Mouse (Mus musculus) cortical plate, adult 2 months (tissue): Measurements from ENCODE around the gene Tmem165. TPM values are rescaled to one million over a fixed set of nuclear protein-coding genes. Genes with fewer than 3 reads are reported as not detected.

Experiments used
- H3K27ac ChIP-seq: fragments of 200-500 bp; 2 replicates; pipeline ENCODE4 v1.5.1; 2012; ENCODE audit warnings: low read length, control low read depth, inconsistent platforms; ENCODE audit not compliant: insufficient read depth
- H3K4me1 ChIP-seq: fragments of 200-500 bp; 2 replicates; pipeline ENCODE4 v1.6.1; 2011; ENCODE audit warnings: low read length; ENCODE audit not compliant: control insufficient read depth, insufficient read depth
- H3K4me3 ChIP-seq: fragments of 200-500 bp; 2 replicates; pipeline ENCODE4 v1.5.1; 2011; ENCODE audit warnings: mild to moderate bottlenecking, low read length, control low read depth; ENCODE audit not compliant: insufficient read depth
- CTCF ChIP-seq: fragments of 200-500 bp; IDR thresholded peaks from 2 replicates; pipeline ENCODE4 v1.5.1; 2011; ENCODE audit warnings: mild to moderate bottlenecking, control low read depth, low read length; ENCODE audit not compliant: insufficient read depth; ENCODE audit errors: extremely low read depth
- POLR2A ChIP-seq: fragments of 200-500 bp; IDR thresholded peaks from 2 replicates; pipeline ENCODE4 v1.6.1; 2011; ENCODE audit warnings: mild to moderate bottlenecking, low read length, control low read depth; ENCODE audit not compliant: insufficient read depth; ENCODE audit errors: extremely low read depth
- polyA plus RNA-seq: library from polyadenylated mRNA; depleted of rRNA; stranded (reverse); fragments of >200 nt; gene quantifications from 2 replicates; pipeline ENCODE4 v1.2.3, GENCODE M21; 2012

Gene Tmem165
- polyA plus RNA-seq, 1 experiment = 38.1 TPM

DNA sequence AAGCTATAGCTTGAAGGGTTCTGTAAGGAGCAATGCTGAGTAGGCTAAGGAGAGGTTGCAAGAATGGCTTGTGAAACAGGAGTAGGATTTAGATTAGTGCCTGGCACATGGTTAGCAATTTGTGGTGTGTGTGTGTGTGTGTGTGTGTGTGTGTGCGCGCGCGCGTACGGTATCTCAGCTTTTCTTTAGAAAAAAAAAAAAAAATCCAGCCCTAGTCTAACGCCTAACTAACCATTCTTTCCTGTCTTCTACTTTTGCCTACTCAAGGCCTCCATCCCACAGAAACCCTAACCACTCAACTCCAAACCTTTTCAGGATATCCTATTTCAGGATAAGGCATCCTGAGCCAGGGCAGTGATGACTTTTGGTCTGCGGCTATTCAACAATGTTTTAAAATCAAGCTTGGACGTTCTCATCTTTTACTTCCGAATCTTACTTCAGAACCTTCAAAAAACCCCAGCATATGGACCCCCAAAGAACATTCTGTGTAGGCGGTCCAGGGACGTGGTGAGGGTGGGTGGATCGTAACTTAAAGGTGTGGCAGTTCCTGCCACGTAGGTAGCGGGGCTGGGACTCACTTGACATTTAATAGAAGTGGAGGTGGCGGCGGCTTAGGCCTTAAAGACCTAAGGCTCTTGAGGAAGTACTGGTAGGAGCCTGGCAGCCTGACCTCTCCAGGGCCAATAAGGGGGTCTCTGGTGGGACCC, 484 bp upstream of the Tmem165 start:
- H3K27ac ChIP-seq = 0 out of 2 replicates have a peak overlapping the region, but pooled peaks have one; percentile 20
- peak overlapping the region; percentile 49 for H3K4me3 ChIP-seq
- TF ChIP-seq CTCF = no peak
- no peak for TF ChIP-seq POLR2A

GRCm38 (mm10) chr5:76184286-76185080, 803 bp downstream of the Tmem165 start:
- H3K4me1 ChIP-seq = peaks cover 2% of the 10 kb centered on the region; the same call in 1 of the 2 replicates
- H3K4me3 ChIP-seq = peak overlapping the region; percentile 49
- peak overlapping the region; percentile 34; the same call in 1 of the 2 replicates for H3K27ac ChIP-seq
- TF ChIP-seq POLR2A = no peak
- TF ChIP-seq CTCF = no peak

More for the DNA sequence above, 484 bp upstream of the Tmem165 start:
- peaks cover 2% of the 10 kb centered on the region; the same call in 1 of the 2 replicates for H3K4me1 ChIP-seq

- Histone ChIP-seq H3K27ac (no peak overlapping the region), H3K4me1 (peaks cover 2% of the 10 kb centered on the region), H3K4me3 (no peak overlapping the region)
- TF ChIP-seq CTCF (no peak), POLR2A (no peak)
These were observed 4.2 kb downstream of the Tmem165 start for GRCm38 (mm10) chr5:76187885-76188284.

DNA sequence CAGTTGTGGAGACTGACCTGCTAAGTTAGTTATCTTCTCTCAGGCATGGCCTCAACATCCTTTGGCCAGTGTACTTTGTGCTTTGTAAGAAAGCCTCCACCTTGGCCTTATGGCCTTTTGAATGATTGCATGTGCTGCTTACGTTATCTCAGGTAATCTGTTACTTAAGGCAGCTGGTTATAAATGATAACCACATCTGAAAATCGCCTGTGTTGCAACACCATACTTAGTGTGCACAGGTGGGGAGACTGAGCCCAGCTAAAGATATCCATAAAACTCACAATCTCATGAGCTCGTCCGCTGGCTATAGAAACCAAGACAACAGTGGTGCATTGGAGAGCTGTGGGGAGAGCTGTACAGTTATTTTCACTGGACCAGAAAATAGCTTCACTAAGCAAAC, 6.9 kb downstream of the Tmem165 start:
- H3K4me3 ChIP-seq = no peak overlapping the region
- no peak for TF ChIP-seq CTCF
- H3K27ac ChIP-seq = no peak overlapping the region
- H3K4me1 ChIP-seq = peaks cover 1% of the 10 kb centered on the region; the same call in 1 of the 2 replicates

- TF ChIP-seq CTCF (no peak), POLR2A (no peak)
- Histone ChIP-seq H3K4me3 (no peak overlapping the region), H3K4me1 (peaks cover 1% of the 10 kb centered on the region; the same call in 1 of the 2 replicates), H3K27ac (no peak overlapping the region)
These were observed 9.4 kb downstream of the Tmem165 start for GRCm38 (mm10) chr5:76193075-76193474.

DNA sequence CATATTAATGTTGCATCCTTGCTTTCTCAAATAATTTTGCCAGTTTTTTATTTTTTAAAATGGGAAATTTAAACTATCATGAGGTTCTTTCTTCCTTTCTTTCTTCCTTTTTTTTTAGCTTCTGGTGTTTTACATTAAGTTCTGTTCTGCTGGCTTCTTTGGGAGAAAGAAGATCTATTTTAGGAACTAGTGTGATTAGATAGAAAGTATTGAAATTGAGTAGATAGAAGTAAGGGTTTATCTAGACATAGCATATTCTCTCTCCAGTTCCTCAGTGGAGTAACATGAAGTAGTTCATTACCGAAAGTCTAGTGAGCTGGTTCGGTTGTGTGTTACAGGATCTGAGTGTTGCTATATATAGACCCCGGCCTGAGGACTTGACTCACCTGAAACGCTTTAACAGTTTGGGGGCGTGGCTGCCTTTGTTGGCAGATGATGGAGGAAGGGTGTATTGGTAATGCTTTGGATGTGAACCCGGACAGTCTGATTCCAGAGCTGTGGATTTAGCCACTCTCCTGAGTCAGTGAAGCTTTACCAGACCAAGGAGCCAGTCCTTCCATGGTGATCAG, 10.8 kb downstream of the Tmem165 start:
- H3K4me3 ChIP-seq = no peak overlapping the region
- TF ChIP-seq CTCF (no peak), POLR2A (no peak)
- H3K27ac ChIP-seq = no peak overlapping the region
- H3K4me1 ChIP-seq = peaks cover 1% of the 10 kb centered on the region; the same call in 1 of the 2 replicates

GRCm38 (mm10) chr5:76199346-76199745, 15.7 kb downstream of the Tmem165 start:
- Histone ChIP-seq H3K27ac (no peak overlapping the region), H3K4me1 (0 out of 2 replicates have a peak, but pooled peaks cover 3% of the 10 kb centered on the region), H3K4me3 (no peak overlapping the region)
- TF ChIP-seq CTCF = no peak

DNA sequence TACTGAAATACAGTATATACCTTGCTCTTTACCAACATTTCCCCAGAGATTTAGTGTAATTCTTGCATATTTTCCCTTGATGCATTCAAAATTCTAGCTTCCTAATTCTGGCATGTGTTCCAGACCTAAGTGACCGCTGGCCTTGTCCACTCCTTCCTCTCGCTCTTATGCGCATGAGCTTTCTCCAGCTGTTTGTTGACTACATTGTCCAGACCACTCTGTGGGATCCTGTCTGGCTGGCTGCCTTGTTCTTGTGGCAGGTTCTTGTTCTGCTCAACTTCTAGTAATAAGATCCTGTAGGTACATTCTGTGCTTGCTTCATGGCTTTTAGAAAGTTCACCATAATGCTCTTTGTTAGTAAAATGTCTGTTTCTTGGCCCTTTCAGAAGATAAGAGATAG, 19.5 kb downstream of the Tmem165 start:
- 0 out of 2 replicates have a peak, but pooled peaks cover 1% of the 10 kb centered on the region for H3K4me1 ChIP-seq
- TF ChIP-seq POLR2A (no peak), CTCF (no peak)
- H3K27ac ChIP-seq = no peak overlapping the region
- H3K4me3 ChIP-seq = no peak overlapping the region

DNA sequence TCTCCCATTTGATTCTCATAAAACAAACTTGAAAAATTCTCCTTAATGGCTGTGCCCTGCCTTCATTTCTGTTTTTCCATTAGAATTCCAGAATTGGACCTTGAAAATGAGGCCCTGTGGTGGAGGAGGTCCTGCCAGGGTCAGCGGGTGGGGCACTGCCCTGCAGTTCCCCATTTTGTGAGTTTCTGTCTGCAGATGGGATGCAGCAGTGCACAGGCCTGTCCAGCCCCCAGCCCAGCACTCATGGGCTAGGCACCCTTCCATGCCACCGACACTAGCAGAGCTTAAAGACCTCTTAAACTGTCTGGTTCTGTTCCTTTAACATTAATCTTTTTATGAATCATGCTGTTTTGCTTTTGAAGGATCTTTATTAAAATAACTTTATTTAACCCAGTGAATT, 22.2 kb downstream of the Tmem165 start:
- Histone ChIP-seq H3K27ac (no peak overlapping the region), H3K4me3 (no peak overlapping the region), H3K4me1 (0 out of 2 replicates have a peak, but pooled peaks cover 1% of the 10 kb centered on the region)
- no peak for TF ChIP-seq CTCF
- TF ChIP-seq POLR2A = no peak

DNA sequence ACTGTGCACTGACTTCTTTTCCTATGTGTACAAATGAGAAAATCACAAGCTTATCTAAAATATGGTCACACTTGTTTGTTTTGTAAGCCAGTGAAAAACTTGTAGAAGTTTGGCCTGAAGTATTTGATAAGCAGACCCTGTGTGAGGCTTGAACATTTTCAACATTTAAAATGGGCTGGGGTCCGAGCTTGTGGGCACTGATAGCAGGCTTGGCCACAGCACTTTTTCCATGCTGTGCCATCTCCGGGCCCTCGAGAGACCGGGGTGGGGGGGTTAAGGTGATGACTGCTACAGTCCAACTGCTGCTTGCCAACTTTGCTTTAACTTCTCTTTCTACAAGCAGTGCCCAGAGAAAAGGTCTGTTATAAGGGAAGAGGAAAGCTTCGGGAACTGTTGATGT, 24.4 kb downstream of the Tmem165 start:
- TF ChIP-seq POLR2A (no peak), CTCF (no peak)
- 0 out of 2 replicates have a peak, but pooled peaks cover 1% of the 10 kb centered on the region for H3K4me1 ChIP-seq
- H3K27ac ChIP-seq = no peak overlapping the region
- H3K4me3 ChIP-seq = no peak overlapping the region
